Mouse (Mus musculus) myocyte (in vitro differentiated cells): ENCODE measurements at regions not wholly inside any gene's neighbourhood (a gene's known extent, or its start where the extent isn't known, plus 50 kb on each side); places are given as distances from the start of the nearest gene placed in this dataset.

Experiments
- CEBPB ChIP-seq: IDR thresholded peaks from 2 replicates; pipeline ENCODE4 v1.6.1; 2011; ENCODE audit warnings: mild to moderate bottlenecking, moderate library complexity; ENCODE audit not compliant: poor library complexity, insufficient read depth, severe bottlenecking
- E2F4 ChIP-seq: IDR thresholded peaks from one replicate; pipeline ENCODE4 v1.6.1; 2011; ENCODE audit warnings: mild to moderate bottlenecking, control low read depth, moderate library complexity; ENCODE audit not compliant: insufficient read depth
- MAX ChIP-seq: IDR thresholded peaks from one replicate; pipeline ENCODE4 v1.6.1; 2011; ENCODE audit warnings: low read depth, mild to moderate bottlenecking, control low read depth
- MYOG ChIP-seq, 3 experiments: IDR thresholded peaks; one replicate each; pipeline ENCODE4 v1.6.1; 2011; ENCODE audit warnings: control low read depth in 2 of 3, low read depth in 2 of 3, mild to moderate bottlenecking in 2 of 3; ENCODE audit not compliant: insufficient read length in 2 of 3, control insufficient read depth in 1 of 3, insufficient read depth in 1 of 3
- POLR2A ChIP-seq: IDR thresholded peaks from one replicate; pipeline ENCODE4 v1.6.1; 2011; ENCODE audit warnings: low read depth, mild to moderate bottlenecking, control low read depth, moderate library complexity; ENCODE audit not compliant: insufficient read length
- POLR2AphosphoS2 ChIP-seq: IDR thresholded peaks from one replicate; pipeline ENCODE4 v1.6.1; 2011; ENCODE audit warnings: low read depth, control low read depth; ENCODE audit not compliant: insufficient read length
- REST ChIP-seq: IDR thresholded peaks from one replicate; pipeline ENCODE4 v1.6.1; 2011; ENCODE audit warnings: mild to moderate bottlenecking, control low read depth, moderate library complexity; ENCODE audit not compliant: insufficient read depth, insufficient read length
- TCF12 ChIP-seq: IDR thresholded peaks from one replicate; pipeline ENCODE4 v1.6.1; 2011; ENCODE audit warnings: mild to moderate bottlenecking, control low read depth; ENCODE audit not compliant: poor library complexity, insufficient read depth, severe bottlenecking
- TCF3 ChIP-seq: IDR thresholded peaks from one replicate; pipeline ENCODE4 v1.6.1; 2011; ENCODE audit warnings: low read depth, control low read depth; ENCODE audit not compliant: insufficient read length
- USF1 ChIP-seq: IDR thresholded peaks from one replicate; pipeline ENCODE4 v1.6.1; 2011; ENCODE audit warnings: low read depth, mild to moderate bottlenecking, control low read depth, moderate library complexity

- TF ChIP-seq MAX (no peak), POLR2A (no peak), POLR2AphosphoS2 (no peak), USF1 (no peak), TCF12 (no peak), E2F4 (no peak), CEBPB (no peak), TCF3 (no peak), MYOG (IDR thresholded peaks at IDR 0.05; ENCODE audit: control insufficient read depth in 1 of 3, insufficient read depth in 1 of 3, insufficient read length in 2 of 3, low read depth in 2 of 3) (no peak), REST (no peak)
Measured at GRCm38 (mm10) chr4:124485941-124486581, 124.5 kb downstream of the 3100002H09Rik start.
